Mouse (Mus musculus) frontal cortex, postnatal 10 days (tissue): Measurements from ENCODE around the gene Gm10719.
"Not testable (repeated sequence)": the region's sequence is repeated elsewhere in the genome, so short reads cannot be mapped to it uniquely, and the experiment has no call there.

Source experiments
- DNase-seq, 2 experiments: peaks; one replicate each; pipeline ENCODE4 v3.0.0; 2022; ENCODE audit warnings: low spot score in 2 of 2, mixed read lengths in 1 of 2

Gene Gm10719

GRCm38 (mm10) chr9:3025653-3026052 is 8.4 kb downstream of the Gm10719 start:
- DNase-seq = peak; percentile 56 to 77

GRCm38 (mm10) chr9:3026136-3026535 is 8.9 kb downstream of the Gm10719 start:
- not testable (repeated sequence) for DNase-seq

GRCm38 (mm10) chr9:3026741-3027140 is 9.5 kb downstream of the Gm10719 start:
- DNase-seq = not testable (repeated sequence)

GRCm38 (mm10) chr9:3027200-3027599 is 10.0 kb downstream of the Gm10719 start:
- not testable (repeated sequence) for DNase-seq

GRCm38 (mm10) chr9:3029276-3030000 is 12.2 kb downstream of the Gm10719 start:
- peak in 1 of 2 experiments; percentile 62 for DNase-seq

GRCm38 (mm10) chr9:3030677-3031318 is 13.6 kb downstream of the Gm10719 start:
- not testable (repeated sequence) for DNase-seq

- DNase-seq = not testable (repeated sequence)
Measured at GRCm38 (mm10) chr9:3034299-3034698, 17.1 kb downstream of the Gm10719 start, which contains the start of gene Gm17535. Gm17535 (plus strand) TSS chr9:3034599.

GRCm38 (mm10) chr9:3036577-3036976 is 19.4 kb downstream of the Gm10719 start, which contains the start of gene Gm10715:
Gm10715 (plus strand) TSS chr9:3036877.
- not testable (repeated sequence) for DNase-seq

GRCm38 (mm10) chr9:3038161-3038560 is 21.0 kb downstream of the Gm10719 start:
- not testable (repeated sequence) for DNase-seq
